Mouse (Mus musculus) lung, adult 2 months (tissue): ENCODE data around the gene Gm8909. TPM values are rescaled to one million over a fixed set of nuclear protein-coding genes. Genes with fewer than 3 reads are reported as not detected.
"Not testable (repeated sequence)": the region's sequence is repeated elsewhere in the genome, so short reads cannot be mapped to it uniquely, and the experiment has no call there.

Experiments
- DNase-seq: peaks from one replicate; pipeline ENCODE4 v3.0.0; 2022
- H3K4me1 ChIP-seq: fragments of 200-500 bp; 2 replicates; pipeline ENCODE4 v1.6.1; 2011; ENCODE audit warnings: low read length; ENCODE audit not compliant: control insufficient read depth, insufficient read depth
- H3K4me3 ChIP-seq: fragments of 200-500 bp; replicated peaks from 2 replicates; pipeline ENCODE3; 2011; ENCODE audit warnings: low read depth, mild to moderate bottlenecking, control low read depth, low read length; ENCODE audit errors: extremely low read depth
- CTCF ChIP-seq: fragments of 200-500 bp; IDR thresholded peaks from 2 replicates; pipeline ENCODE4 v1.5.1; 2011; ENCODE audit warnings: mild to moderate bottlenecking, low read length, control low read depth; ENCODE audit not compliant: insufficient read depth
- POLR2A ChIP-seq: fragments of 200-500 bp; IDR thresholded peaks from 2 replicates; pipeline ENCODE4 v1.6.1; 2011; ENCODE audit warnings: low read depth, mild to moderate bottlenecking, control low read depth, low read length, borderline replicate concordance; ENCODE audit errors: extremely low read depth
- WGBS: fragments of 180-500 bp; shearing (Covaris S2); methylation state at CpG from one replicate; pipeline ENCODE4 v1.1.7; 2018; 5-methylcytosine and 5-hydroxymethylcytosine counted together
- polyA plus RNA-seq: library from polyadenylated mRNA; depleted of rRNA; stranded (reverse); fragments of >200 nt; gene quantifications from 2 replicates; pipeline ENCODE4 v1.2.3, GENCODE M21; 2012

The Gm8909 gene
- polyA plus RNA-seq, 1 experiment: 1.2 TPM

DNA sequence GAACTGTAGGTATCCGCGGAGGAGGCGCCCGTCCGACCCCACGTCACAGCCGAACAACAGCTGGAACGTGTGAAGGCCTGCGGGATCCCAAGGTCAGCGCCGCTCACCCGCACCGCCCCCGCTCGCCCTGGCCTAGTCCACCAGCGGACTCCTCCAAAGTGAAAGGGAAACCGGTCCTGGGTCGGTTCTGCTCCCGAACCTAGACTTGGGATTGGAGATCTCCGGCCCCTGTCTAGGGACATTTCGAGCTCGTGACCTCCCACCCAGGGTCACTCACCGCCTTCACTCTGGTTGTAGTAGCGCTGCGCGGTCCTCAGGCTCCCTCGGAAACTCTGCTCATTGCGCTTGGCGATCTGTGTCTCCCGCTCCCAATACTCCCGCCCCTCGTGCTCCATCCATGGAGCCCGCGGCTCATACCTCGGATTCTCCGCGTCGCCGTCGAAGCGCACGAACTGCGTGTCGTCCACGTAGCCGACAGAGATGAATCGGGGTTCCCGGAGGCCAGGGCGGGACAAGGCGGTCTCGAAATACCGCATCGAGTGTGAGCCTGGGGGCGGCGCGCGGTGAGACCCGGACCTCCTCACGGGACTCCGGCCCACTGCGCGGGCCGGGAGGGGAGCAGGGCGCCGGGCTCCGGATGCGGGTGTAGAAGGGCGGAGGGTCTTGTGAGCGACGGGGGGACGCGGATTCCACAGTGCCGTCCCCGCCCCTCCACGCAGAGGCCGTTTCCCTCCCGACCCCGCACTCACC is 23.1 kb downstream of the Gm8909 start:
- DNase-seq: peak; percentile 24
- no peak for TF ChIP-seq CTCF
- TF ChIP-seq POLR2A: no peak
- no peaks in the 10 kb centered on the region for H3K4me1 ChIP-seq
- WGBS: 1% methylated on average over 78 of the region's 78 CpGs
- H3K4me3 ChIP-seq: peak overlapping the region; percentile 78

DNA sequence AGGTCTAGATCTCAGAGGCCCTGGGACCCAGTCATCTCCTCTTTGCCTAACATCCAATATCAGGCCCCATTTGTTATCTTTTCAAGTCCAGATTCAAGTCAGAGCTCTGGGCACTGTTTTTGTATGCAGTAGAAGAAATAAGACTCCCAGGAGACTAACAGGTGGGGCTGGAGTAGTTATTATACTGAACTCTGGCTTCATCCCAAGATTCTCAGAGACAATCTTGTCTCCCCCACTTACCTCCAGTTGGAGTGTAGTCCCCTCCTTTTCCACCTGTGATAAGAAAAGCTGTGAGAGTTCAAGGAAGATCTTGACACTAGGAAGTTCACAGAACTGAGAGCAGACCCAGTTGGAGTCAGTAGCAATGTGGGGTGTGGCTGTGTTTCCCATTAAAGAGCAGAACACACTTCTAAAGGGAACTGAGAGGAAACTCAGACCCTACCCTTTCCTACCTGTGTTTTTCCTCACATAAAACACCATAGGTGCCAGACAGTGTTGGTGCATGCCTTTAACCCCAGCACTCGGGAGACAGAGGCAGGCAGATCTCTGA is 32.0 kb downstream of the Gm8909 start:
- not testable (repeated sequence) for DNase-seq, H3K4me3 ChIP-seq, H3K4me1 ChIP-seq
- 68% methylated on average over 1 of the region's 1 CpGs for WGBS

DNA sequence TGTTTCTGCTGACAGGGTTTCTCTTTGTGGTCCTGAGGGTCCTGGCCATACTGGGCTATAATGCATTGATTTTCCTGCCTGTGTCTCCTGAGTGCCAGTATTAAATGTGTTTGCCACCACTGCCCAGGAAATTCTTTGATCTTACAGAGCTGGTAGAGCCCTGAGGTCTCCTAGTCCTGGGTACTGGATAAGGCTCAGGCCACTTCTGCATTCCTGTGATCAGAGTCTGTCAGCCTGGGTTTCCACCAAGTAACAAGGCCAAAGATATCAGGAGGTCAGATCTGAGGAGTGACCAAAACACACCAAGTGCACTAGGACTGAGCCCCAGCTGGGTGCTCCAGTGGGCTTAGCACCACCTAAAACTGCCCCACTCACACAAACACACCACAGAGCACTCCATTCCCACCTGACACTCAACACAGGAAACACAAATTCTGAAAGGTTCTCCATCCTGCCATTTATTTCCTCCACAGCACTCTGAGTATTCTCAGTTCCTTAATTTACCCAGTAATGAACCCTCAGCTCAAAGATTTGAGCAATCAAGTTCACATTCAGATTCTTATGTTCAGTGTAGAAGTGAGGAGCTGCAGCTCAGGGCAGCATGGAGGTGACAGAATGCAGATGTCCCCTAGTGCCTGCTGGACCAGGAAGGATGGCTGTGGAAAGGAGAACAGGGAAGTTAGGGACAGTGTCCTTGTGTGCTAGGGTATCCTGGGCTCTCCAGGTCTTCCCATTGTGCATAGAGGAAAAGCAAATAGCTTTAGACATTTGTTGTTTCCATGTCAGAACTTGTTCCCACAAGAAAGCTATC is 32.7 kb downstream of the Gm8909 start:
- not testable (repeated sequence) for DNase-seq, H3K4me3 ChIP-seq, H3K4me1 ChIP-seq

DNA sequence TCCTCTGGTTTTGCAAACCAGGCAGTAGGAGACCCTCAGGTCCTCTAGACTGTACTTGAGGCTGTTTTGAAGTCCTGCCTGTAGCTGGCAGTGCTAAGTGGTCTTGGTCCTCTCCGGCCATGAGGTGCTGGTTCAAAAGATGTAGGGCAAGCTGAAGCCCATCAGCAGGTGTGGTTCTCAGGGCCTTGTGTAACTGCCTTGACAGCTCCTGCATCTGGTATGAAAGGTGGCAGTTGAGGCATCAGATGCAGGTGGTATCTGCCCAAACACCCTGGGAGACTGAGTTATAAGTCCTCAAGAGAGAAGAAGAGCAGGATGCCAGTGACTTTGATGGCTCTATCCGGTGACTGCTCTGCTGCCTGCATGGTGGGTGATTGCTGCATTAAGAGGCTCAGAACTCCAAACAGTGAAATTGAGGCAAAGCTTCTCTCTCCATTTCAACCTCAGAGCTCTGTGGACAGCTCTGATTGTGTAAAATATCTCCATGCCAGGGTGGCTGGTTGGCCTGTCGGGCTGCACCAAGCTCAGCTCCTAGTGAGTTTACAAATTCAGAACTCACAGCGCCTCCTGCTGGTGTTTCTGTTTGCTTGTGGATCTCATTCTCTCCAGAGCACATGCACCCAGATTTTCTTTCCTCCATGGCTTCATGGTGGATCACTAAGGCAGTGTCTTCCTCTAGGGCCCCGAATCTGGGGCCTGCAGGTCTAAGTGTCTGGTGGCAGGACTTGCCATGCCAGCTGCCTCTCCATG is 36.6 kb downstream of the Gm8909 start:
- TF ChIP-seq POLR2A: no peak
- no peak for TF ChIP-seq CTCF
- no peaks in the 10 kb centered on the region for H3K4me1 ChIP-seq
- no peak for DNase-seq
- no peak overlapping the region for H3K4me3 ChIP-seq
- 71% methylated on average over 5 of the region's 5 CpGs for WGBS

DNA sequence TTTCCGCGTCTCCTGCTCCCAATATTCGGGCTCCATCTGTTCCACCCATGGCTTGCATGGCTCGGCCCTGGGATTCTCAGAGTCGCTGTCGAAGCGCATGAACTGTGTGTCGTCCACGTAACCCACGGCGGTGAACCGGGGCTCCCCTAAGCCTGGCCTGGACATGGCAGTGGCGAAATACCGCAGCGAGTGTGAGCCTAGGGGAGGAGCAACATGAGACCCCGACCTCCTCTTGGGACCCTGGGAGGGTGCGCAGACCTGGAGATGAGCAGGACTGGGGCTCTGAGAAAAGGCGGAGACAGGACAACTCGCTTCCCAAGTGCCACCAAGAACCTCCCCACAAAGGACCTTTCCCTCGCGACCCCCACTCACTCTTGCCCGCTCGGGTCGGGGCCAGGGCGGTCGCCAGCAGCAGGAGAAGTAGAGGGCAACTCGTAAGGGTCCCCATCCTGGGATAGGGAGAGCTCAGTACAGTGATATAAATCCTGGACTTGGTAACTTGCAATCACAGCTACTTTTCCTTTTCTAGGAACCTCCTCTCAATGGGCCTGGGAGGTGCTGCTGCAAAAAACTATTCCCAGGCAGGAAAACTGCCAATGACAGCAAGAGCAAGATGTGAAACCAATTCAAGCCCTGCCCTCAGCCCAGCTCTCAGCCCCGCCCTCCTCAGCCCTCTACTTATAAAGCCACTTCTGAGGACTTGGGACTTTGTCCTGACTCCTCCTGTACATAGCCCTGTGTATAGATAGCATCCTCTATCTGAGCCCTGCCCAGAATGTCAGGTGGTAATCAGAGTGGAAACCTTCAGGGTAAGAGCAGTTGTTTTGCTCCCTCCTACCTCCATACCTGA is 39.1 kb downstream of the Gm8909 start, which contains the start of gene Gm7030:
TSS of gene Gm7030 (minus strand) at position 458 of the 850 bp plus-strand sequence.
- DNase-seq, H3K4me1 ChIP-seq, H3K4me3 ChIP-seq: not testable (repeated sequence)
- 40% methylated on average over 28 of the region's 28 CpGs for WGBS

DNA sequence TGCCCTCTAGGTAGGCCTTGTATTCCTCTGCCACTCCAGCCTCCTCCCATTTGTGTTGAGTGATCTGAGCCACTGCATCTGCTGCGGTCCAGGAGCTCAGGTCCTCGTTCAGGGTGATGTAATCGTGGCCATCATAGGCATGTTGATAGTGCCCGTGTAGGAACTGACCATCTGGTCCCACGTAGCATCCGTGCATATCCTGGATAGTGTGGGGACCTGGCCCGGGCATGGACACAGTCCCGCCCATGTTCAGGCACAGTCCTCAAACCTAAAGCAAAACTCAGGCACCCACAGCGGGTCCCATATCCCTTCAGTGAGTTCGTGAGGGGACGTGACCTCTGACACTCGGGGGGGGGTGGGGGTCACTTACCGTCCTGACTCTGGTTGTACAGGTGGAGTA is 39.8 kb downstream of the Gm8909 start:
- not testable (repeated sequence) for H3K4me3 ChIP-seq, H3K4me1 ChIP-seq, DNase-seq
- WGBS: 62% methylated on average over 12 of the region's 13 CpGs

DNA sequence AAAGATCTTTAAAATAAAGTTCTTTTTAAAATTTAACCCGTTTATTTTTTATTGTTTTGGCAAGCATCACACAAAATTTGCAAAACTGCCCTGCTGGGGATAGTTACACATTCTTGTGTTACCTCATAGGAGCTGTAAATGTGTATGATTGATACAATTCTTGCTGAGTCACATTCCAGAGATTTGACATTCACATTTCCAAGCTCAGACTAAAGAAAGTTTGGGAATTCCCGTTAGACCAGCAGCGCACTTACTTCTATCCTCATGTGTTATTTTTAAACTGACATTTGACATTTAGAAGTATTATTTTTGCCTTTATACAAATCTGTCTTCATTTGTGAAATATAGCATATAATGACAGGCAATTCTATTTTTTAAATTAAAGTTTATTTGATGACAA is 44.2 kb downstream of the Gm8909 start:
- WGBS: 62% methylated on average over 3 of the region's 3 CpGs
- not testable (repeated sequence) for DNase-seq

DNA sequence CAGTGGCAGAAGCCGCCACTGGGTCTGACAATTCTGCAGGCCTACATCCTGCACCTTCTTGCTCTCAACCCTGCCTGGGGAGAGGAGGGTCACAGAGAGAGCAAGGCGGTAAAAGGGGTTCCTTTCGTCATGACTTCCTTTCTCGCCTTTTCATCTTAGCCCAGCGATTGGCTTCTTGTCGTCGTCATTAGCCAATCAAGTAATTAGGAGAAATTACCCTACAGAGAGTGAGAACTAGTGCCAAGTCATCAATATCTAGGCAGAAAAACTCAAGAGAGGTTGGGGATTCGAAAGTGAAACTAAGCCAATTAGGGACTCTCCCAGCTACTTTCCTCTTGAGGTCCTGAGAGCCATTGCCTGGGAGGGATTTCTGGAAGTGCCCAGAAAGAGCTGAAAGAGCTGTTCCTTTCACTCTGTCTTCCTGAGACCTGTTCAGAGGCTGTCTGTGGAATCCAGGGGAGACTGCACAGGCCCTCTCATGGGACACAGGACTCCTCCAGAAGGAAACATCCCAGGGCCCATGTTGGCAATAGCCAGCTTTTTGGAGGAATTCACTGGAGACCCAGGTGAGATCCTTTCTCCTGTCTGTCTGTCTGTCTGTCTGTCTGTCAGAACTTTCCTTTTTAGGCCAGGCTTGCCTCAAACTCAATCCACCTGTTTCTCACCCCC is 46.9 kb downstream of the Gm8909 start, which contains the start of gene Gm19684:
TSS of gene Gm19684 (plus strand) at position 327 of the 669 bp plus-strand sequence.
- not testable (repeated sequence) for H3K4me1 ChIP-seq
- peak; percentile 87; the same call in 1 of the 2 replicates for TF ChIP-seq POLR2A
- peak within 1 kb of the TSS; percentile 61 for H3K4me3 ChIP-seq
- DNase-seq: peak; percentile 46
- WGBS: 2% methylated on average over 8 of the region's 8 CpGs

More for the DNA sequence above, 44.2 kb downstream of the Gm8909 start:
- H3K4me3 ChIP-seq, H3K4me1 ChIP-seq: not testable (repeated sequence)

DNA sequence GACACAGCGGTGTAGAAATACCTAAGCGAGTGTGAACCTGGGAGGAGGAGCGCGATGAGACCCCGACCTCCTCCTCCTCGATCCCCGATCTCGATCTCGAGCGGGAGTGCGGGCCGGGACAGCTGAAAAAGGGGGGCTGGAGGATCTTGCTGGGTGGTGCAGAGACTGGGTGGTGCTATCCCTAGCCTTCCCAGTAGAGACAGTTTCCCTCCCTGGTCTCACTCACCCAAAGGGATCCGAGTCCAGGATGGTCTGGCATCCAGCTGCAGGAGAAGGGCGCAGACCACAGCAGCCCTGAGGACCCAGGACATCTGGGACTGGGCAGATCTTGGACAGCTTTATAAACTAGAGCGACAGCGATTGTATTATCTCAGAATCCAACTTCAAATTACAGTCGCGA is 47.5 kb downstream of the Gm8909 start:
- 22% methylated on average over 18 of the region's 18 CpGs for WGBS
- peak overlapping the region; percentile 21 for H3K4me3 ChIP-seq
- DNase-seq, H3K4me1 ChIP-seq: not testable (repeated sequence)

DNA sequence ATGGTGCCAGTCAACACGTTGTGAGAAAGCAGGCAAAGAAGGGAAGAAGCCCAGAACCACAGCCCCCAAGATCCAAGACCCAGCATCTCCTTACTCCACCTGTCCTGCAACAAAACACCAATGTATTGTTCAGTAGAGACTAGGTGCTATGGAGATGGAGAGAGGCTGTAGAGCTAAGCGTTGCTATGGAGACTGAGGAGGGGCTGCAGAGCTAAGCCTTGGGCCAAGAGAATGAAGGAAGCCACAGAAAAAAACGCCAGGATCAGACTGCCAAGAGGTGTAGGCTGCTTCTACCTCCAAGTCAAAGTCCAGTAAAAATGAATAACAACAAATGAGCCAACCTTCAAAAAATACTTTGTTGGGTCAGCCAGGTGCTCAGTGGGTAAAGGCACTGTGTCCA is 51.8 kb downstream of the Gm8909 start:
- H3K4me1 ChIP-seq, H3K4me3 ChIP-seq, DNase-seq: not testable (repeated sequence)
- 30% methylated on average over 3 of the region's 3 CpGs for WGBS
